Mouse (Mus musculus) thymus, postnatal 36 days (tissue): ENCODE data around the gene Zmynd19.
A peak's percentile ranks its signal among the peaks of the same experiment; 100 is the strongest.
"Not testable (repeated sequence)": the region's sequence is repeated elsewhere in the genome, so short reads cannot be mapped to it uniquely, and the experiment has no call there.

Experiments
- DNase-seq, 2 experiments: peaks; one replicate each; pipeline ENCODE4 v3.0.0; 2022; ENCODE audit warnings: mixed read lengths in 2 of 2

Gene Zmynd19

DNA sequence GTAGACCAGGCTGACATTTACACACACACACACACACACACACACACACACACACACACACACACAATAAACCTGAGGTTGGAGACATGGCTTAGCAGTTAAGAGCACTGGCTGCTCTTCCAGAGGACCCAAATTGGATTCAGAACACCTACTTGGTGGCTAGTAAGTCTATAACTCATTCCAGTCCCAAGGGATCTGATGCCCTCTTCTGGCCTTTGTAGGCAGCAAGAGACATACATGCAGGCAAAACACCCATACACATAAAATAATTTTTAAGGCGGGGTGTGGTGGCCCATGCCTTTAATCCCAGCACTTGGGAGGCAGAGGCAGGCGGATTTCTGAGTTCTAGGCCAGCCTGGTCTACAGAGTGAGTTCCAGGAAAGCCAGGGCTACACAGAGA, 5.3 kb upstream of the Zmynd19 start:
- peak; percentile 18 to 27 for DNase-seq

DNA sequence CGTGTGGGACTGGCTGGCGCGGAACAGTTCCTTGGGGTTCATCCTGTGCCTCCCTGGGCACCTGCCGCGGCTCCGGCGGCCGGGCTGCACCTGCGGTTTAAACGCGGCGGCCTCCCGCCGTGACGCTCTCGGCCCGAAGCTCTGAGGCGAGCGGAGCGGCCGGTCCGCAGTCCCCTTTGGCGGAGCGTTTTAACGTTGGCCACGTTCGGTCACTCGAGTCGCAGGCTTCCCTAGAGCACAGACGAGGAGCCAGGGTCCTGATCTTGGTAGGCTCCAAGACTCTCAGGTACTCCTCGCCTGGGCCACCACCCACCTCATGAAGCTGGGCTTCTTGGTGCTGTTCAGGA, 570 bp downstream of the Zmynd19 start:
- DNase-seq, result peak in 1 of 2 experiments; percentile 19

DNA sequence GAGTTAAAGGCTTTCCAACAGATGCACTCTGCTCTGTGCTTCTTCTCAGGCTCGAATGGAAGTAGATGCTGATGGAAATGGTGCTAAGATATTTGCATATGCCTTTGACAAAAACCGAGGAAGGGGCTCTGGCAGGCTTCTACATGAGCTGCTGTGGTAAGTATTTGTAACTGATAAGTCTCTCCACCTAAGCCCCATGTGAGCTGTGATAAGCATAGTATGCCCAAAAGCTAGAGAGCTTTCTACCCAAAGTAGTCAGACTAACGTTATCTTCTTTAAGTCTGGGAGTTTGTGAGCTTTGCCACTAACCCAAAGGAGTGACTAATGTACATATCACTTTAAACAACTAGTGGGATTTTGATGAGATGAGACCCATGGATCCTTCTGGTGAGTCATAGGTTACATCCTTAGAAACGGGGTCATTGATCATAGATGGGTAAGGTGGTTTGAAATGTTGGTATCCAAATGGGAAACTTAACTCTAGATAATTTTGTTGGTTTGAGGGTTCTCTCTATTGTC, 3.0 kb downstream of the Zmynd19 start:
- no peak for DNase-seq

DNA sequence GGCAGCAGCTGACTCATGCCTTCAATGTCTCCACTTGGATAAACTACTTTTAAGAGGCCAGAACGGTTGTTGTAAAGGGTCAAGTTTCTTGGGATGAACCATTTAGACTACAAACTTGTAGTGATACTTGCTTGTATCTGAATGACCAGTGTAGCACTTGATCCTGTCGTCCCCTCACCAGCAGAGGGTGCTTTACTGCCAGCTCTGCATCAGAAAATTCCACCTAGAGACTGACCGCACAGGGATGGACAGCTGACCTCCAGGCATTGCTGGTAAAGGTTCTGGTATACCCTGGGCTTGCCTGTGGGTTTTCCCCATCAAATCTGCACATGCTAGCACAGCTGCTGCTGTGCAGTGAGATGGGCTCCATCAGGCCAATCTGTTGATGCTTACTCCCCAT, 11.3 kb downstream of the Zmynd19 start:
- DNase-seq, result no peak

DNA sequence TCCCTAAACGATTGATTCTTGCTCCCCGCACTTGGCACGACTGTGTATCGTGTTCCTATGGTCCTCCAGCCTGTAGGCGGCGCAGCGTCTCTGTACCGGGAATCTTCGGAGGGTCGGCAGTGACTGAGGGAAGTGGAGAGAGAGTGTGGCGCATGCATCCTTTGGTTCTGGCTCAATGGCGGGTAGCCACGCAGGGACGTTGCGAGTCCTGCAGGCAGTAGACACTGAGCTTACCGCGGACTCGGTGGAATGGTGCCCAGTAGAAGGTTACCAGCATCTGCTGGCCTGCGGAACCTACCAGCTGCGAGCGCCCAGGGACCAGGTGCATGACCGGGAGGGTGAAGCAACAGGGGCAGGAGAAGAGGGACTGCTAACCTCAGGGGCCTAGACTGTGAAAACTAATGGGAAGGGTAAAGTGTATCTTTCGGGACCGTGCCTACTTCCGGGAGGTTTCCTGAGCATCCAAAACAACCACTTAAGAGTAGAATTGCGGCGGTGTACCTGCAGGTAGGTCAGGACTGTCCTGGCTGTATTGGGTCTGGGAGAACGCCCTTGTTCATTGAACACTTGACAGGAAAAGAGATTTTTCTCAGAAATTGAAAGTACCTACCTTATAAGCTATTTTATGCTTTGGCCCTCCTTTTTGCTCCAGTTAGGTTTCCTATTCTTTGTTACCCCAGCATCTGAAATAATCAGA, 12.9 kb downstream of the Zmynd19 start, which contains the start of gene Dph7:
TSS of gene Dph7 (plus strand) at position 97 of the 697 bp plus-strand sequence.
- peak; percentile 83 to 85 for DNase-seq

DNA sequence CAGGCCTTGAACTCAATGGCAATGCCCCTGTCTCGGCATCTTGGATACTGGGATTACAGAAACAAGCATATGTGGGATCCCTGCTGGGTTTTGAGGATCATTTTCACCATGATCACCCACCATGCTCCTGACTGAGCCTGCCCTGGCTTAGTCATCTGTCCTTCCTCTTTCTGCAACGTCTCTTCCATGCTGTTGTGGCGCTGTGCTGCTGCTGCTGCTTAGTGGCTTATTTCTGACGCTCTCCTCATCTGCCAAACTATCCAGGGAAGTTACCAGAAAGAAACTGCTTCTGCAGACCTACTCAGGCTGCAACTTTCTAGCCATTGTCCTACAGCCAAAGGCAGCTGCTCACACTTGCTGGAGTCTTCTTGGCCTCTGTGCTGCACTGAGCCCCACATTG, 20.8 kb downstream of the Zmynd19 start:
- no peak for DNase-seq

DNA sequence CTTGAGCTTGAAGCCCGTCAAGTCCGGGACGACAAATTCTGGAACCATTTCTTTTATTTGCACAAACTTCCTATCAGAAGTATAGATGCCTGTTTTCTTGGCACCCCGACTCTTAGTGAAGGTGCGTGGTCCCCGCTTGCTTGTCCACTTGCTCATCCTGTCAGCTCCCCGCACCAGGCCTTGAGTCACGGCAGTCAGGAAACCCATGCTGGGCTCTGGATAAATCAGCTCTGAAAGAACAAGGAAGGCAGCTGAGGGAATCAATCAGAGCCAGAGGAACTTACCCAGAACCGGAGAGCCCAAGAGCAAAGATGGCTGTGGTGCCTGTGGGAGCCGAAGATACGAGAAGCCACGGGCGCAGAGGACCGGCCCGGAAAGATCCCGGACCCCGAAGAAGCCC, 24.9 kb downstream of the Zmynd19 start:
- not testable (repeated sequence) for DNase-seq

DNA sequence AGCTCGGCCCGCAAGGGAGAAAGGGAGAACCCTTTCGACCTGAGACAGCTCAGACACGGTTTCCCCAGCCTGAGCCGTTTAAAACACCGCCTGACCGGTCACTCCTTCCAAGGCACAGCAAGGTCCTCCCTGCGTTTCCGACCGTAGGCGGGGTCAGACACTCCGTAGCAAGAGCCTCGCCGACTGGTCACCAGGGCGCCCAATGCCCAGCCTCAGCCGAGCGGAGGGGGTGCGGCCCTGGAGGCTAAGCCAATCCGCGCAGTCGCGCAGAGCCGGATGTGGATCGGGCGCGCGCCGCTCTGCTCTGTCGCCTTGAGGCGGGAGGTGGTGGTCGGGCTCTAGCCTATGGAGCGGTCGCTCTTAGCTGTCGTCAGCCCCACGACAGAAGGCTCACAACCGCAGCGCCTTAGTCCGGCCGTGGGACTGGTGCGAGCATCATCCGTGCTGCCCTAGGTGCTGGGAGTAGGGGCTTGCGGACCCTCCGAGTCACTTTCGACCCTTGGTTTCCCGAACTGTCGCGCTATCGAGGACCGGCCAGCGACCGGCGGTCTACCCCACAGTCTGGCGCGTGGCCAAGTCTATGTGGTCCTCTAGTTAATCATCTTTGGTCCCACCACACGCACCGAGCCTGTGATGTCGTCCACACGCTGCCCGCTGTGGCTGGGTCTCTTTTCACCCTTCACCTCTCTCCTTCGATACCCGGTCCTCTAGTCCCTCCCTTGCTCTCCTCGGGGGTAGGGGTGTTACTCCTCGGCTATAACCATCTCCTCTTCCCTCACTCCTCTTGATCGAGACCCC, 25.5 kb downstream of the Zmynd19 start, which contains the start of gene Mrpl41:
TSS of gene Mrpl41 (minus strand) at position 193 of the 798 bp plus-strand sequence.
- peak; percentile 92 to 97 for DNase-seq

DNA sequence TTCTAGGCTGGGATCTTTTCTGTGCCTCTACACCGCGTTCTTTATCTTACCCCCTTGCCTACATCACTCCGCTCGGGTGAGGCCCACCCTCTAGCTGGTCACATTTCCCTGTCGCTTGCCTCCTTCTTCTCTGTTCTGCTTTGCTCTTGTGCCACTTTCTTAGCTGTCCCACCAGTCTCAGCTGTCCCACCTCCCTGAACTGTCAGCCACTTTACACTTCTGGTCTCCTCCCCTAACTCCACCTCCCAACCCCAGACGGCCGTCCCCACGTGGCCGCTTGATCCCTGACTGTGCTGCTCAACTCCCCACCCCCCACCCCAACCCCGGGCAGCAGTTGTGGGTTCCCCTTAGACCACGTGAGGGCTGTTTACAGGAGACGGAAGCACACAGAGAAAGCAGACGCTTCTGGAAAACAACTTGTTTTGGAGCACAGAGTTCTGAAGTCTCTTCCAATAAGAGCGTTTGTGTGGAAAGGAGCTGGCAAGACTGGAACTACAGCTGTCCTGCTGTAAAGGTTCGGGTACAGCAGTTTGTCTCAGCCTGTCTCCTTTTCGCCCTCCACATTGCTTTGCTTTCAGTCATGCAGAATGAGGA, 26.2 kb downstream of the Zmynd19 start, which contains the start of gene Pnpla7:
TSS of gene Pnpla7 (plus strand) at position 330 of the 594 bp plus-strand sequence.
- DNase-seq, result peak; percentile 78 to 87

DNA sequence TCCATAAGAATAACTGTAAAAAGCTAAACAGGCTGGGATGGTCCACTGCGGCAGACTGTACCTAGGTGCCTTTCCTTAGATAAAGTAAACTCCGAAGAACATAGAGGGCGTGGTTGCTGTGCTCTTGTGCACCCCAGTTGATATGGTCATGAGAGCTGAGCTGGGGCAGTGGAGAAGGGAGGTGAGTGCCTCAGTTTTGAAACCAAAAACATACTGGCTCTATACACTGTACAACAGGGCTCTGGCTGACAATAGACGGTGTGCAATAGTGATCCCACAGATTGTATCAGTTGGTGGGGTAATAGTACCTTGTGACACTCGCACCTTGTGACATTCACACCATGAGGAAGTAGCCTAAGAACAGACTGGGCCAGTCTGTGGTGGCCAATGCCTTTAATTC, 27.4 kb downstream of the Zmynd19 start:
- DNase-seq, result no peak

DNA sequence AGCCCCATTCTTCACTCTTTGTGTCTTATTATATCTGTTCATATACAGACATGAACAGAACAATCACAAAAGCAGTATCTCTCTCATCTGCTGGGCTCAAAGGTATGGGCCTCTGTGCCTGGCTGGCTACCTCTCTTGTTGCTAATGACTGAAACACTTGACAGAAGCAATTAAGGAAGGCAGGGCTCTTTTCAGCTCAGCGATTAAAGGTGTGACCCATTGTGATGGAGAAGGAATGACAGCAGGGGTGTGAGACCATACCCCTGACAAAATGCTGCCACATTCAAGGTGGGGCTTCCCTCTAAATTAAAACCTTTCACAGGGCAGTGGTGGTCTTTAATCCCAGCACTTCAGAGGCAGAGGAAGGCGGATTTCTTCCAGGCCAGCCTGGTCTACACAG, 38.2 kb downstream of the Zmynd19 start:
- DNase-seq, result no peak

DNA sequence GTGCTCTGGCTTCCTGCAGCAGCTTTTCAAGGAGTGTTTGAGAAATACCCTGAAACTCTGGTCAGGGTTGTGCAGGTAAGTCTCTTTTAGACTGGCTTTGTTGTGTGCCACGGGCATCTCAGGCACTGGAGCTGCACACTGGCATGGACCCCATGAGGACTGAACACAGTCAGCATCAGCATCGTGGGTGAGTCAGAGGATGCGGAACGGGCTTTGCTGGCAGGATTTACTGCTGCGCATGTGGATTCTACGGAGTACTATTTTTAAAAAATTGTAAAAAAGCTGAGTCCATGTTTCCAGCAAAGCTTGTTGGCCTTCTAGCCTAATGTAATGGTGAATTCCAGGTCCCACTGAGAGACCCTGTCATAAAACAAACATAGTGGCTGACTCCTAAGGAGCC, 45.7 kb downstream of the Zmynd19 start:
- no peak for DNase-seq

DNA sequence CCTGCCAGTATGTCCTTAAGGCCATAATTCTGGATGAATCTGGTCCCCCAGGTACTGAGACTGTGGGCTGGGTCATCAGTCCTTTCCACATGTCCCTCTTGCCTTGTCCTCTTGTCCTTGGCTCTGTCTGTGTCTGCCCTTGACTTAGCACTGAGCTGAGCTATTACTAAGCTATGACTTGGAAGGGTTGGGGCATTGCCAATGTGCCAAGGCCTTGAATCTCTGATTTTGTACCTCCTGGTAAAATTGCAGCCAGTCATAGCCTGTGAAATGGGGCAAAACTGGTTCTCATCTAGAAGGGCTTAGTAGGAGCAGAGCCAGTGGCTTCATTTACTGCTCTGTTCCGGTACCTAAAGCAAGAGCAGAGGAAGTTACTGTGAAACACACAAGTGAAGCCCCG, 46.9 kb downstream of the Zmynd19 start:
- no peak for DNase-seq

DNA sequence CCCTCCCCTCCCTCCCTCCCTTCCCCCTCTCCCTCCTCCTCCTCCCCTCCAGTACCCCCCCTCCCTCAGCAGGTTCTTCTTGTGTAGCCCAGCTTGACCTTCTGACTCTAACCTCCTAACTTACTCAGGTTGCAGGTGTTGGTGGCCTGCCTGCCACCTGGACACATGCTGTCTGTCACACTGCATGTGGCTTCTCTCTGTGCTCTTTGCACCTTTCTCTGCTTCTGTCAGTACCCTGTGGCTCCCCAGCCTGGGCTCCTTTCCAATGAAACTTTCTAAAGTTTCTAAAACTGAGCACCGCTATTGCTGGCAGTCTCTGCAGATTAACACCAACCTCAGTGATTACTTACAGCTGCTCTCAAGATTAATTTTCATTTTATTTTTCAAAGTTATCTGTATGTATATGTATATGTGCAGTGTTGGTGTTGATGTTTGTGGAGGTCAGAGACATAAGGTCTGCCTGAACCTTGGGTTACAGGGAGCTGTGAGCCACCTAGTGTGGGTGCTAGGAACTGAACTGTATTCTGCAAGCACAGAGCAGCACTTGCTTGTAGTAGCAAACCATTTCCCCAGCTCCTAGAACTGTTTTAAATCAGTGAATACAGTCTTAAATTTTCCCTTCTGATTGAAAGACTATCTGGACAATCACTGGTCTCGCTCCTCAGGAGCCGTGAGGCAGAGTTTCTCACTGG, 51.1 kb downstream of the Zmynd19 start:
- peak; percentile 18 to 29 for DNase-seq

DNA sequence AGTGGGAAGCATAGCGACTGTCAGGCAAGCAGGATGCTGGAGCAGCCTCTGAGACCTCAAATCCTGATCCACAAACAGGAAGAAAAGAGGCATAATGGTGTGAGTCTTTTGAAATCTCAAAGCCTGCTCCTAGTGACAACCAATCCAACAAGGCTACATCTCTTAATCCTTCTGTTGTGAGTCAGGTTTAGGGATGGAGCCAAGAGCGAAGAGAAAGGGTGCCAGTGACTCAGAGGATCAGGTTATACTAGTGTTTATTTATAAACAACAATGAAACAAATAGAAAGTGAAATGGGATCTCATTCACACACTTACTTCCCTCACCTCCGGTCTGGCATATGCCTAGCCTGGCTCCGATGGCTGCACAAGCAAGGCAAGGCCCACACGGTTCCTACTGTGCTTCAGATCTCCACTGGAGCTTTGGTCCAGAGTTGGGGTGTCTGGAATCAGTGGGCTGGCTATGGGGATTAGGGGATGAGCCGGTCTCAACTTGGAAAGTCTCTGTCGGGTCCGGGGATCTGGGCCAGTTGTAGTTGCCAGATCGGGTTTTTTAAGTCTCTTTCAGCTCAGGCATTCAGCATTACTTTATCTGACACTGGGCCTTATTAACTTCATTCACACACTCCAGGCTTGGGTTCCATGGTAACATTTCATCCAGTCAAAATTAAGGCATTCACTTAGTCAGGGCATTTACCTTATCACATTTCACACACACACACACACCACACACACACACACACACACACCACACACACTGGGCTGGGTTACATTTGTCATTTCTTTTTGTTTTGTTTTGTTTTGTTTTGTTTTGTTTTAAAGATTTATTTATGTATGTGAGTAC, 54.6 kb downstream of the Zmynd19 start:
- no peak for DNase-seq

DNA sequence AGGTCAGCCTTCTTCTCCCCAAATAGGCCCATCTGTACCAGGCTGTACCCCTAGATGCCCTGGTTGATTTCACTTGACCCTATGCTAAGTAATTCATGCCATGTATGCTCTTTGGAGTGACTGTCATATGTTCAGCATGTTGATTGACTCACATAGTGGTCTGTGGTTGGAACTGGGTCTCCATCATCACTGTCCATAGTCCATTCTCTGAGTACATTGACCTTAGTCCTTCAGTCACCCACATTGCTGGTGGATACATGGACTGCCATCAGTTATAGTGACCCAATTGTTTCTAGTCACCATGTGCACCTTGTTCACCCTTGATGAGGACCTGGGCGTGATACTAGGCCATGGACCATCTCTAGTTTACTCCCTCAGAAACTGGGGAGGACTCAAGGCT, 57.2 kb downstream of the Zmynd19 start:
- no peak for DNase-seq

DNA sequence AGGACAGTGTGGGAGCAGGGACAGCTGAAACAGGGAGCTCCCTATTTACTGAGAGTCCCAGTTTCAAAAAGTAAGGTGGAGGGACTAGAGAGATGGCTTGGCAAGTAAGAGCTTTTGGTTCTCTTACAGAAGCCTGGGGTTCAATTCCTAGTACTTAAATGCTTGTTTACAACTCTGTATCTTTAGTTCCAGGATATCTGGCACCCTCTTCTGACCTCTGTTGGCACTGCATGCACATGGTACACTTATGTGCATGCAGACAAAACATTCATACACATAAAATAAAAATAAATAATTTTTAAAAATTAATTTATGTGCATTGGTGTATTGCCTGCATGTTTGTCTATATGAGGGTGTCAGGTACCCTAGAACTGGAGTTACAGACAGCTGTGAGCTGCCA, 58.7 kb downstream of the Zmynd19 start:
- peak; percentile 12 to 14 for DNase-seq
